Mouse (Mus musculus): ENCODE data around the gene Slc45a2.
"Not testable (repeated sequence)": the region's sequence is repeated elsewhere in the genome, so short reads cannot be mapped to it uniquely, and the experiment has no call there.

Gene Slc45a2

DNA sequence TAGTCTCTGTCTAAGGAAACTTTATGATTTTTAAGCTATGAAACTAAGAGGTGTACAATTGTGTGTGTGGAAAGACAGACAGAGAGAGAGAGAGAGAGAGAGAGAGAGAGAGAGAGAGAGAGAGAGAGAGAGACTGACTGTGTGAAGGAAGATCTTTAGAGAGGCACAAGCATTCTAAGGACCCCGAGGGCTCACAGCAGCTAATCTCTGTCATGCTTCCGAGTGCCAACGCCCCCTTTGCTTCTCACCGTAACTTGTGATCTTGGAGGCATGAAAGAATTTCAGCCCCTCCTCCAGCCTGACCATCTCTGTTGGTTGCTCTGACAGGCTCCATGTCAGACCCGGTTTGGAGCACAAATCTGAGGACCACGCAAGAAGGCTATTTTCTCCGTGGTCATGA lies at the start of gene Slc45a2:
TSS of gene Slc45a2 (plus strand) at position 301 of the 400 bp plus-strand sequence.
- DNase-seq (ENCODE audit: low spot score): no peak

DNA sequence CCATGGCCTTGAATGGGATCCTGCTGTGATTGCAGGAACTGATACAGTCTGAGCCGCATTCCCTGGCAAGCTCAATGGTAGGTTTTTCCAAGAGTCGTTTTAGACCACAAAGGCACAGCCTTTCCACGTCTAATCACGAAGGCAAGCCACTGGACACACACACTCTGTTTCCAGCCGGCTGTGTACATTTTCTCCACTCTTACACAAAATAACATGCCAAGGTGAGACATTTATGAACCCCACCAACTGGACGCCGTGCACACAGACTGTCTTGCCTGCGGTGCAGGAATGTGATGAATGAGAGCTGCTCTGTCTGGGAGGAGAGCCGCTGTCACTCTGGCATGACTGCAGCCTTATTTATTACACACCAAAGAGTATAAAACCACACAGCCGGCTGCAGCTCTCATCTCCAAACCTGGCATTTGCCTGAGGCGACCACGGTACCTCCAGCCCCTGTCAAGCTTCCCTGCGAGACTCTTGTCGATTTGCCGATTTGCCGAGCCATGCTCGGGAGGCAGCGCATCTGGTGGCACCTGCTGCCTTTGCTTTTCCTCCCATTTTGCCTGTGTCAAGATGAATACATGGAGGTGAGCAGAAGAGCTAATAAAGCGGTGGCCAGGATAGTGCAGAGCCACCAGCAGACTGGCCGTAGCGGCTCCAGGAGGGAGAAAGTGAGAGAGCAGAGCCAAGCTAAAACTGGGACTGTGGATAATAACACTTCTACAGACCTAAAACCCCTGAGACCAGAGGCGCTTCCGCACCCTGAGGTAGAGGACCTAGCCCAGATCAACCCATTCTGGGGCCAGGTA lies 48.4 kb upstream of the Slc45a2 start, which contains the start of gene C1qtnf3:
TSS of gene C1qtnf3 (plus strand) at position 382 of the 809 bp plus-strand sequence.
- DNase-seq (ENCODE audit: low spot score): no peak

DNA sequence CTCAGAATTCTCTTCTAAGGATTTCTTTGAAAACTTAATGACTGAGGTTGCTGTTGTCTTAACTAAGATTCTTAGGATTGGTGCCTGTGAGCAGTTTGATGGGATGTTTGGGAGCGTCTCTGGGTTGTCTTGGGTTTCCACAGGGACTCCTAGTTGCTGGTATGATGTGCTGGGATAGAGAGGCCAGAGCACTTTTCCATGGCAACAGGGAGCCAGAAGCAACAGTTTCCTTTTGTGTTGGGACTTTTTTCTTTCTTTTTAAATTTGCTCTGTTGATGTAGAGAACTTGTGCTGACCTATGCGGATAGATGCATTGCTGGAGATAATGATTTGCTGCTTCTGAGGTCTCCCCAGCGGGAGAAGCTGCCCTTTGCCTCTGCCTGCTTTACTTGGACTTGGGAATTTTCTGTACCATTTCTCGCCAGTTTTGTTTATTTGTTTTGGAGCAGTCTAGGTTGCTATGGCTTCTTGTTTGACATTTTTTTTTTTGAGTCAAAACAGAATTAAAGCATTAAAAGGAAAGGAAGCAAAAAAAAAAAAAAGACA lies 47.7 kb upstream of the Slc45a2 start:
- DNase-seq (ENCODE audit: low spot score): no peak

DNA sequence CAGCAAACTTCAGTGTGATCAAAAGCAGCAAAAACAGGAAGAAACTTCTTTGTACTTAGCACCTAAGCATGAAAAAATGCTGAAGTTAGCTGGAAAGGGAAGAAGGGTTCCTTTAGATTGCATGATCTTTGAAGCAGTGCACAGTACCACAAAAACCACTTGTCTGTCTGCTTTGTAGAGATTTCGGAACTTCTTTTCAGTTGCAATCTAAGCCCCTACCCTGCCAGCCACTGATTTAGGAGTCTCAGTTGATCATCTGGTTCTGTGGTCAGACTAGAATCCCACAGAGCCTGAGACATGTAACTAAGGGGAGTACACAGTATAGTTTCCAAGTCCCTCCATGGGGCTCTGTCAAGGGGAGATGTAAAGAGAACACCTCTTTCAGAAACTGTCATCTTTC lies 47.1 kb upstream of the Slc45a2 start:
- DNase-seq (ENCODE audit: low spot score): no peak

- no peak for DNase-seq (ENCODE audit: low spot score)
Observed at GRCm38 (mm10) chr15:10954381-10955016, 46.0 kb upstream of the Slc45a2 start.

DNA sequence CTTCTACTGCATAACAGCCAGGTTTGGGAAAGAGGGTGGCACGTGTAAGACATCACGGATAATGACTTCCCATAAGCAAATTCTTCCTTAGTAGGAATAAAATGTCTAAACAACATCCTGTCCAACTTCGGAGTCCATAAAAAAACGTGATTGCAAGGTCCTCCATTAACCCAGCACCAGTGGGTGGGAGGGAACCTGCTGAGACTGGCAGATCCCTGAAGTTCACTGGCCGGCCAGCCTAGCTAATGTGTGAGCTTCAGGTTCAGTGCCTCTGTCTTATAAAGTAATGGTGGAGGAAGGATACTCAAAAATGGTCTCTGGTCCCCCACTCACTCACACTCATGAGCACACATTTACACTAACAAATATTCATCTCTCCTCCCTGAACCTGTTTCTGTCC lies 45.4 kb upstream of the Slc45a2 start:
- DNase-seq (ENCODE audit: low spot score): no peak

DNA sequence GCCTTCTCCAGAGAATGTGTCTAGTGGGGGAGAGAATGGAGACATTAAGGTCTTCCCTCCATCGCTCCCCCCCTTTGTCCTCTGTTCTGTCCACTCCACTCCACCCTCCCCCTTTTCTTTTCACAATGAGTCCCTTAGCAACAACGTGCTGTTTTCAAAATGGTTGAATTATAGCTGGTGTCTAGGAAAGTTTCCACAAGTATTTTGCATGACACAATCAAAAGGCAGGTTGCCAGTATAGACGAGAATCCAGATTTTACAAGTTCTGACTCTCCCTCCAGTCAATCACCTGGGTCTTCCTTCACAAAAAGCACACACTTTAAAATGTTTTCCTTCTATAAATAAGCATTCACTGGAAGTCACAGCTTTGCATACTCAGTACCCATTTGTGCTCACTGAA lies 43.8 kb upstream of the Slc45a2 start:
- DNase-seq (ENCODE audit: low spot score): no peak

GRCm38 (mm10) chr15:10959277-10960026 lies 41.1 kb upstream of the Slc45a2 start:
- no peak for DNase-seq (ENCODE audit: low spot score)

DNA sequence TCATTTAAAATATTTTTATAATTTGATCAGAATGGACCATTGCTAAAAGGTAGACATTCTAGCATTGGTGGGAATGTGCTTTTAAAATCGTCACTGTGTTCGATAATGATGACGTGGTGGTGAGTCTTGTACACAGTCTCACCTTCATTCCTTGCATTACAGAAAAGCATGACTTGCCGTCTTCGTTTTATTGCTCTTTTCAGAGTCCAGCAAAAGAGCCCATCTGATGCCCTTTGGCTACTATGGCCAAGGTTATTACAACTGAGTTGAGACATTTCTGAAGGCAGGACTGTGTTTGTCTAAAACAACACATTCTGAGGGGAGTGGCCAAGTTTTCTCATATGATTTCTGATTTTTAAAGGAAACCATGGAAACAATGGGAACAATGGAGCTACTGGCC lies 40.3 kb upstream of the Slc45a2 start:
- no peak for DNase-seq (ENCODE audit: low spot score)

DNA sequence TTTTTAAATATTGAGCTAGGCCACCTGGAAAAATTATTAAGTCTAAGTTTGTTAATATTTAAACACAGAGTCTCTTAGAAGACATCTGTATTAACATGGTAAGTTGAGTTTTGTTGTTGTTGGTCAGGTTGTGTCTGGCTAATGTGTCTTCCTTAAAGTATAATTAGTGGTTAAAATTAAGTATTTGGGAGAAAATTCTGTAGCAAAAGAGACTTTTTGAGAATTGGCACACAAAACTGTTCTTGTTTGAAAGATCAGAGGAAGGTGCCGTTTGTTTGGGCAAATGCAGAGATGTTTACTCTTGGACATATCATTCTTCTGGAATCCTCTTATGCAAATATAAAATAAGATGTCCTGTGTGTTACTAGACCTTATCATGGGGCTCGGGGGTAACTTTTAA lies 37.9 kb upstream of the Slc45a2 start:
- no peak for DNase-seq (ENCODE audit: low spot score)

- no peak for DNase-seq (ENCODE audit: low spot score)
Observed at GRCm38 (mm10) chr15:10969439-10969838, 31.1 kb upstream of the Slc45a2 start.

GRCm38 (mm10) chr15:10970777-10971176 lies 29.7 kb upstream of the Slc45a2 start:
- no peak for DNase-seq (ENCODE audit: low spot score)

GRCm38 (mm10) chr15:10977151-10977550 lies 23.4 kb upstream of the Slc45a2 start:
- DNase-seq (ENCODE audit: low spot score): no peak

DNA sequence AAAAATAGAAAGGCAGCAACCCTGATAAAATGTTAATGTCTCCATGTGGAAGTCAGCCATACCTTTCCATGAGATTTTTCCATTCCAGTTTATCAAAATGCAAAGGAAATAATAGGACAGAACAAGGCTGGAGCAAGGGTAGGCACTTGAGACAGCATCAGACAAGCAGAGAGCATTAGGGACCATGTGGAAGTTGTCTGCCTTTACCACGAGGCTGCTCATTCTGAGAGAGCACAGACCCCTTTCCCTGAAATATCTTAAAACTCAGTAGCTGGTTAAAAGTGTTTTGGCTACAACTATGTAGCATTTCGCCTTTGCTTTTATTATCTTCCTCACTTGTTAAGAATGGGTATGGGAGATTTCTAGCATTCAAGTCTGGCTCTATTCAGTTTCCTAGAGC lies 19.8 kb upstream of the Slc45a2 start:
- no peak for DNase-seq (ENCODE audit: low spot score)

- DNase-seq (ENCODE audit: low spot score): peak; percentile 63
Observed at GRCm38 (mm10) chr15:10981377-10982063, 19.0 kb upstream of the Slc45a2 start, which contains the start of gene Amacr. Amacr (plus strand) TSS chr15:10981756.

DNA sequence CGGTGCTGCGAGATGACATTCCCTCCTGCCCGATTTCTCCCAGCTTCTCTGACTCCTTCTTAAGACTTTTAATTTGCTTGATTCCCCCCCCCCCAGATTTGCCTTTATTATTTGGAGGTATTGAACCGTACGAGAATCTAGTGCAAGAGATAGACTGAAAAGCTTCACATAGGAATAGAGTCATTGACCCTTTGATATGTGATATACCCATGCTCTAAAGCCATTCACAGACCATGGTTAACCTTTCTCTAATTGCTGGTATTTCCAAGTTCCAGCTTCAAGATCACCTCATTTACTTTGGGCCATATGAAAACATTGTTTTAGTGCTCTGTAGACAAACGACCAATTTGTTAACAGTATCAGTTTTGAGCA lies 18.5 kb upstream of the Slc45a2 start:
- peak; percentile 3 for DNase-seq (ENCODE audit: low spot score)

- no peak for DNase-seq (ENCODE audit: low spot score)
Observed at GRCm38 (mm10) chr15:10985756-10986155, 14.8 kb upstream of the Slc45a2 start.

- DNase-seq (ENCODE audit: low spot score): not testable (repeated sequence)
Observed at GRCm38 (mm10) chr15:10986477-10986876, 14.0 kb upstream of the Slc45a2 start.

- no peak for DNase-seq (ENCODE audit: low spot score)
Observed at GRCm38 (mm10) chr15:10990411-10990810, 10.1 kb upstream of the Slc45a2 start.

DNA sequence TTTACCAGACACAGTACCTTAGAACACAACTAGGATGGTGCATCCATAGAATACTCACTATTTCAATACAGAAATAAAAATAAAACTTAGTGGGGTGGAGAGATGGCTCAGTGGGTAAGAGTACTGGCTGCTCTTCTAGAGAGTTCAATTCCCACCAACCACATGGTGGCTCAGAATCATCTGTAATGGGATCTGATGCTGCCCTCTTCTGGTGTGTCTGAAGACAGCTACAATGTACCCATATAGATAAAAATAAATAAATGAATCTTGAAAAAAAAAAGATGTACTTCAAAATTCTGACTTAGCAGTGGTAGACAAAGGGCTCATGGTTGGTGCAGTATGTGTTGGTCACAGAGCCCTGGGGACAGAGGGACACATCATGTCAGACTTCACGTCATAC lies 9.0 kb upstream of the Slc45a2 start:
- DNase-seq (ENCODE audit: low spot score): no peak

- no peak for DNase-seq (ENCODE audit: low spot score)
Observed at GRCm38 (mm10) chr15:10999832-11000231, 689 bp upstream of the Slc45a2 start.

GRCm38 (mm10) chr15:11003791-11004190 lies 3.3 kb downstream of the Slc45a2 start:
- DNase-seq (ENCODE audit: low spot score): no peak
